Mouse (Mus musculus): ENCODE results near the gene Snrpa1. TPM values are rescaled to one million over a fixed set of nuclear protein-coding genes. Genes with fewer than 3 reads are reported as not detected.

Gene Snrpa1
- polyA plus RNA-seq, 1 experiment from 2014 or later, result 178 TPM

DNA sequence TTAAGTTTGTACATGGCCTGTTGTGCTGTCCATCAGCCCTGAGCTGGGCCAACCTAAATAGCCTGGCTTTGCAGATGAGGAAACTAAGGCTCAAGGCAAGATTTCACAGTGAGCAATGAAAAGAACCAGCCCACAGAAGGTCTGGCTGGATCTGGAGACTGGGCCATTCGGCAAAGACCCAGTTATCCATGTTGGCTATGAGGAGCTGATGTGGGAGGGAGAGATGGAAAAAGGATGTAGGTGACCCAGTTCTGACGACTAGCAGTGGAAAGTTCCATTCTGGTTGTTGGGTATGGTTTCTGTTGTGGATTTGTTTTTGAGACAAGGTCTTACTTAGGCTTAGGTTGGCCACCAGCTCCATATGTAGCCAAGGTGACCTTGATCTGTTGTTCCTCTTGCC lies 29.3 kb downstream of the Snrpa1 start:
- no peaks in the 10 kb centered on the region for H3K4me1 ChIP-seq (replicated peaks; ENCODE audit: control insufficient read depth, insufficient read depth, low read length)
- H3K9ac ChIP-seq (ENCODE audit: low read length), result no peak overlapping the region
- no peak for DNase-seq (ENCODE audit: low spot score)
- WGBS, result 90% methylated on average over 2 of the region's 2 CpGs
- H3K9me3 ChIP-seq (ENCODE audit: control insufficient read depth, low read length), result no peaks in the 10 kb centered on the region
- no peaks in the 10 kb centered on the region for H3K27me3 ChIP-seq (replicated peaks; ENCODE audit: control insufficient read depth, insufficient read depth, low read length)
- no peak overlapping the region for H3K4me2 ChIP-seq (ENCODE audit: low read length)
- H3K36me3 ChIP-seq (ENCODE audit: control insufficient read depth, insufficient read depth, low read length), result peaks cover 89% of the 10 kb centered on the region
- ATAC-seq (replicated peaks; ENCODE audit: low FRiP score, low TSS enrichment, low read depth), result no peak
- H3K4me3 ChIP-seq (ENCODE audit: low read depth, low read length), result no peak overlapping the region
- no peak overlapping the region for H3K27ac ChIP-seq (ENCODE audit: low read depth)

DNA sequence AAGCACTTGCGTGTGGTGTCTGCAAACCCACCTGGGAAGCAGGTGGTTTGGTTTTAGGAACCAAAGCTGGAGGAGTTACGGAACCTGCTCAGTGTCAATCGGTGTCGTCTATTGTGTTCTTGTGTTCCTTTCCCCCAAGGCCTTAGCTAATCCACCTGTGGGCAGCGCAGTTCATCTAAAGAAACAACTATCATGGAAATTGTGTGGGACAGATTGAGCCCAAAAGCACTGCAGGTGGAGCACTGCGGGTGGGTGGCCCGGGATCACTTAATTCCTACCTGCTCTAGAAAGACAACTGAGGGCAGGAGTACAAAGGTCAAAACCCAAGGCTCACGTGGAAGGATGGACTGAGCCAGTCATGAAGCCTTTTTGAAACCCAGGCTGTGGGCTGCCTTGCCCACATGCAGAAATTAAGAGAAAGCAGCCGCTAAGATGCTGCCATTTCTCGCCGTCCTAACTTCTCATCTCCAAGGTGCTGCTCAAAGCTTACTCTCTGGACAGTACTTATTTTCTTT lies 31.9 kb downstream of the Snrpa1 start:
- Histone ChIP-seq H3K9me3 (ENCODE audit: control insufficient read depth, low read length) (no peaks in the 10 kb centered on the region), H3K27me3 (replicated peaks; ENCODE audit: control insufficient read depth, insufficient read depth, low read length) (no peaks in the 10 kb centered on the region), H3K4me3 (ENCODE audit: low read depth, low read length) (no peak overlapping the region), H3K27ac (ENCODE audit: low read depth) (no peak overlapping the region), H3K36me3 (ENCODE audit: control insufficient read depth, insufficient read depth, low read length) (peaks cover 62% of the 10 kb centered on the region), H3K9ac (ENCODE audit: low read length) (no peak overlapping the region), H3K4me2 (ENCODE audit: low read length) (no peak overlapping the region), H3K4me1 (replicated peaks; ENCODE audit: control insufficient read depth, insufficient read depth, low read length) (no peaks in the 10 kb centered on the region)
- ATAC-seq (replicated peaks; ENCODE audit: low FRiP score, low TSS enrichment, low read depth), result no peak
- no peak for DNase-seq (ENCODE audit: low spot score)
- 80% methylated on average over 11 of the region's 11 CpGs for WGBS

DNA sequence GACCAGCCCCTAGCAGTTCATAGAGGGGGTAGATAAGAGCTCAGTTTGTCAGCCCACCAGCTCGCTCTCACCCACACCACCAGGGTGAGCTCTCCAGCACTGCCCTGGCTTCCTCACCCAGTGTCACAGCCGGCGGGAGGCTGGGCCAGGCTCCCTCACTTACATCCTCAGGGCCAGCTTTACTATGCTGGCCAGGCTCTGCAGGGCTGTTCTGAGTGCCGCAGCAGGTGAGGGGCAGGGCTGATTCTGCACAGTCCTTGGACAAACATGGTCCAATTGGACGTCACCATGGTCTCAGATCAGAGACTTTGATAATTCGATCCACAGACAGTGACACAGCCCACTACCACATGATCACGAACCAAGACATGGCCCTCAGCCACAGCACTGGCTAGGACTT lies 32.8 kb downstream of the Snrpa1 start:
- 85% methylated on average over 7 of the region's 7 CpGs for WGBS

DNA sequence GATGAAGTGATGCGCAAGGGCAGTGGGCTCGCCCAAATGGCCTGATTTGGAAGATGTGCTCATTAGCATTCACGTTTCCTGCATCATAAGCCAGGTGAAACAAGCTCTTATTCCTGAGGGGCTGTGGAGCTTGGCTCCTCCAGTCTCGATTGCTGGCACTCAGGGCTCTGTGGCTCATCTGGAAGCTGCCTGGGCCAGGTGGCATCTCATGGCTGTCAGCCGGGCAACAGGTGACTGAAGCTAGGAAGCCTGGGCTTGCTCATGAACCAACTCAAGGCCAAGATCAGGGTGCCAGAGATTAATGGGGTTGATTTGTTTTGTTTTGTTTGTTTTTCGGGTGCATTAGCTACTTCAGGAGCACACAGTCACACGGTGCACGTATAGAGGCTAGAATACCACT lies 33.9 kb downstream of the Snrpa1 start:
- ATAC-seq (replicated peaks; ENCODE audit: low FRiP score, low TSS enrichment, low read depth) (no peak), DNase-seq (ENCODE audit: low spot score) (no peak)
- Histone ChIP-seq H3K4me1 (replicated peaks; ENCODE audit: control insufficient read depth, insufficient read depth, low read length) (no peaks in the 10 kb centered on the region), H3K27me3 (replicated peaks; ENCODE audit: control insufficient read depth, insufficient read depth, low read length) (no peaks in the 10 kb centered on the region), H3K27ac (ENCODE audit: low read depth) (no peak overlapping the region), H3K9ac (ENCODE audit: low read length) (no peak overlapping the region), H3K4me2 (ENCODE audit: low read length) (no peak overlapping the region), H3K9me3 (ENCODE audit: control insufficient read depth, low read length) (no peaks in the 10 kb centered on the region), H3K4me3 (ENCODE audit: low read depth, low read length) (no peak overlapping the region), H3K36me3 (ENCODE audit: control insufficient read depth, insufficient read depth, low read length) (peaks cover 43% of the 10 kb centered on the region)
- 87% methylated on average over 8 of the region's 8 CpGs for WGBS

More for the DNA sequence above, 32.8 kb downstream of the Snrpa1 start:
- Histone ChIP-seq H3K9me3 (ENCODE audit: control insufficient read depth, low read length) (no peaks in the 10 kb centered on the region), H3K4me2 (ENCODE audit: low read length) (no peak overlapping the region), H3K27me3 (replicated peaks; ENCODE audit: control insufficient read depth, insufficient read depth, low read length) (no peaks in the 10 kb centered on the region), H3K4me1 (replicated peaks; ENCODE audit: control insufficient read depth, insufficient read depth, low read length) (no peaks in the 10 kb centered on the region), H3K4me3 (ENCODE audit: low read depth, low read length) (no peak overlapping the region), H3K27ac (ENCODE audit: low read depth) (no peak overlapping the region), H3K9ac (ENCODE audit: low read length) (no peak overlapping the region), H3K36me3 (ENCODE audit: control insufficient read depth, insufficient read depth, low read length) (peaks cover 54% of the 10 kb centered on the region)
- no peak for ATAC-seq (replicated peaks; ENCODE audit: low FRiP score, low TSS enrichment, low read depth)
- no peak for DNase-seq (ENCODE audit: low spot score)

DNA sequence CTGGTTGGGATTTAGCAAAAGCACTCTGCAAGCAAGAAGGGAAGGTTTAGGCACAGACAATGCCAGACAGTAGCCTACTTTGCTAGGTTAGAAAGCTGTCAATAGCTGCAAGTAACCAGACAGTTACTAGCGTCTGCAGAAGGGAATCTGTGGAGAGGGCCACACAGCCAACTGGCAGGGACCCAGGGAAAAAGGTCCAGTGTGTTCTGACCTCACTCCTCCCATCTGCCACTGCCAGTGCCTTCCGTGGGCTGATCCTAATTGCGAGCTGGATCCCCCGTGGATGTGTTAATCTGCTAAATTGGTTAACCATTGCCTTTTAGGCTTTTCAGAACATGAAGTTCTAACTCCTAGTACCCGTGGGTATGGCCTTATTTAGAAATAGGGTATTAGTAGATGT lies 35.3 kb downstream of the Snrpa1 start:
- ATAC-seq (replicated peaks; ENCODE audit: low FRiP score, low TSS enrichment, low read depth) (no peak), DNase-seq (ENCODE audit: low spot score) (no peak)
- no peaks in the 10 kb centered on the region for H3K9me3 ChIP-seq (ENCODE audit: control insufficient read depth, low read length)
- H3K4me3 ChIP-seq (ENCODE audit: low read depth, low read length), result no peak overlapping the region
- H3K36me3 ChIP-seq (ENCODE audit: control insufficient read depth, insufficient read depth, low read length), result peaks cover 28% of the 10 kb centered on the region
- no peaks in the 10 kb centered on the region for H3K27me3 ChIP-seq (replicated peaks; ENCODE audit: control insufficient read depth, insufficient read depth, low read length)
- no peaks in the 10 kb centered on the region for H3K4me1 ChIP-seq (replicated peaks; ENCODE audit: control insufficient read depth, insufficient read depth, low read length)
- H3K4me2 ChIP-seq (ENCODE audit: low read length), result no peak overlapping the region
- H3K27ac ChIP-seq (ENCODE audit: low read depth), result no peak overlapping the region
- 71% methylated on average over 5 of the region's 5 CpGs for WGBS
- no peak overlapping the region for H3K9ac ChIP-seq (ENCODE audit: low read length)

DNA sequence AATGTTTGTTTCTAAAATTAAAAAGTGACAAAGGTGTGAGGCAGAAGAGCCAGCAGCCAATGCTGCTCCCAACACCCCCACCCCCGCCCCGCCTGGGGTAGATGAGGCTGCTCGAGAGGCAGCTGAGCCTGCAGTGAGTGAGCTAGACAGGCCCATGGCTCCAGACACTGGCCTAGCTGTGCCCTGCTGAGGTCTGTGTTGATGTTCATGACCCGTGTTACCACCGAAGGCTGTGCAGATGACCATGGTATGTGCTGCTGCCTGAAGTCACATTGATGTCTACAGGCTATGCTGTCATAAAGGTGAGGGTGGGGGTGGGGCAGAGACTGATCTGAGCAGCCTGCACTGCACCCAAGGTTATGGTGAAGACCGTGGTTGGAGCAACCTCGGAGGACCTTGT lies 40.0 kb downstream of the Snrpa1 start:
- ATAC-seq (replicated peaks; ENCODE audit: low FRiP score, low TSS enrichment, low read depth), result no peak
- no peak overlapping the region for H3K4me3 ChIP-seq (ENCODE audit: low read depth, low read length)
- WGBS, result 79% methylated on average over 7 of the region's 7 CpGs
- no peaks in the 10 kb centered on the region for H3K4me1 ChIP-seq (replicated peaks; ENCODE audit: control insufficient read depth, insufficient read depth, low read length)
- no peak for DNase-seq (ENCODE audit: low spot score)
- no peak overlapping the region for H3K27ac ChIP-seq (ENCODE audit: low read depth)
- H3K9ac ChIP-seq (ENCODE audit: low read length), result no peak overlapping the region
- no peaks in the 10 kb centered on the region for H3K36me3 ChIP-seq (ENCODE audit: control insufficient read depth, insufficient read depth, low read length)
- no peaks in the 10 kb centered on the region; the same call in 1 of the 2 replicates for H3K27me3 ChIP-seq (replicated peaks; ENCODE audit: control insufficient read depth, insufficient read depth, low read length)
- no peak overlapping the region for H3K4me2 ChIP-seq (ENCODE audit: low read length)
- H3K9me3 ChIP-seq (ENCODE audit: control insufficient read depth, low read length), result no peaks in the 10 kb centered on the region

DNA sequence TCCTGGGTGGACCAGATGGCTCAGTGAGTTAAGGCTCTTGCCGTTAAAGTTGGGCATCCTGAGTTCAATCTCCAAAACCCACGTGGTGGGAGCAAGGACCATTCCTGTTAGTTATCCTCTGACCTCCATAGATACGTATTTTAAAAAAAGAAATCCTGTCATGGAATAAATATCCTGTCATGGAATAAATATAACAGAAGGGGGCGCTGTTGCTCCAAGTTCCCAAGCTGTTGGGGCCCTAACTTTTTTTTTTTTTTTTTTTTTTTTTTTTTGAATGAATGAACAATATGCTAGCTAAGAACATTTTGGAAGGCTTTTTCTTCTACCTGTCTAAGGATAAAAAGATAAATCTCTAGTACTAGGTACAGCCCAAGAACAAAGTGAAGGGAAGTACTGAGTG lies 43.1 kb downstream of the Snrpa1 start:
- Histone ChIP-seq H3K27ac (ENCODE audit: low read depth) (no peak overlapping the region), H3K4me1 (replicated peaks; ENCODE audit: control insufficient read depth, insufficient read depth, low read length) (0 out of 2 replicates have a peak, but pooled peaks cover 7% of the 10 kb centered on the region), H3K36me3 (ENCODE audit: control insufficient read depth, insufficient read depth, low read length) (no peaks in the 10 kb centered on the region), H3K27me3 (replicated peaks; ENCODE audit: control insufficient read depth, insufficient read depth, low read length) (no peaks in the 10 kb centered on the region; the same call in 1 of the 2 replicates), H3K4me2 (ENCODE audit: low read length) (no peak overlapping the region), H3K9me3 (ENCODE audit: control insufficient read depth, low read length) (no peaks in the 10 kb centered on the region), H3K9ac (ENCODE audit: low read length) (no peak overlapping the region), H3K4me3 (ENCODE audit: low read depth, low read length) (no peak overlapping the region)
- ATAC-seq (replicated peaks; ENCODE audit: low FRiP score, low TSS enrichment, low read depth) (no peak; the same call in 1 of the 2 replicates), DNase-seq (ENCODE audit: low spot score) (no peak)
- WGBS, result 4% methylated on average over 4 of the region's 4 CpGs

DNA sequence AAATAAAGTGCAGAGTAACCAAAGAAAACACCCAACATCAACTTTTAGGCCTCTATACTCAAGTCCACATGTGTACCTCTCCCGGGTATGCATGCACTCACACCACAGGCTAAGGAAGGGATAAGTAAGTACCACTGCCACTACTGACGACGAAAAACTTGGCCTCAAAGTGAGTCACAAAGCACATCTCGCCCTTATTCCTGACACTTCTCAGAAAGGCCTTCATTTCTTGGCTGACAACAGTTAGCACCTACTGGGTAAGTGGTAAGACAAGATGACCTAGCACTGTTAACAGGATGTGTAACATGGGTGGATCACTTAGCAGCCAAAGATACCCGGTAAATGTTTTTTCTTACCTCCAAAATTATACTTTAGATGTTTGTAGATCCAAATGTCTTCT lies 45.7 kb downstream of the Snrpa1 start:
- Histone ChIP-seq H3K9ac (ENCODE audit: low read length) (no peak overlapping the region), H3K27me3 (replicated peaks; ENCODE audit: control insufficient read depth, insufficient read depth, low read length) (no peaks in the 10 kb centered on the region; the same call in 1 of the 2 replicates), H3K36me3 (ENCODE audit: control insufficient read depth, insufficient read depth, low read length) (no peaks in the 10 kb centered on the region), H3K4me3 (ENCODE audit: low read depth, low read length) (no peak overlapping the region), H3K27ac (ENCODE audit: low read depth) (no peak overlapping the region), H3K4me1 (replicated peaks; ENCODE audit: control insufficient read depth, insufficient read depth, low read length) (0 out of 2 replicates have a peak, but pooled peaks cover 7% of the 10 kb centered on the region), H3K4me2 (ENCODE audit: low read length) (no peak overlapping the region), H3K9me3 (ENCODE audit: control insufficient read depth, low read length) (no peaks in the 10 kb centered on the region)
- WGBS, result 91% methylated on average over 5 of the region's 5 CpGs
- DNase-seq (ENCODE audit: low spot score) (no peak), ATAC-seq (replicated peaks; ENCODE audit: low FRiP score, low TSS enrichment, low read depth) (no peak)

DNA sequence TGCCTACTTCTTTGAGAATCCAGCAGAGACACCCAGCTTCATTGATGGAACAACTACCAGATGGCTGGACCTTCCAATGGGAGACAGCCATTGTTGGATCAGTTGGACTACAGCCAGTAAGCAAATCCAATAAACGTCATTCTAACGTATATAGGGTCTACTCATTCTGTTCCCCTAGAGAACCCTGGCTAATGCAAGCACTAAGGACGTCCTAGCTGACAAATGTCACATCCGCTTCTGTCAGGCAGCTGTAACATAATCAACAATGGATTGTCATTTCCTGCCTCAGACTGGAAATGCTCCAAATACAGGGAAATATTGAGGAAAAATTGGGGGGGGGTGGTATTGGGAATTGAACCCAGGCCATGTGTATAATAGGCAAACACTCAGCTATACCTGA lies 47.0 kb downstream of the Snrpa1 start:
- H3K4me2 ChIP-seq (ENCODE audit: low read length), result no peak overlapping the region
- H3K4me3 ChIP-seq (ENCODE audit: low read depth, low read length), result no peak overlapping the region
- no peaks in the 10 kb centered on the region for H3K36me3 ChIP-seq (ENCODE audit: control insufficient read depth, insufficient read depth, low read length)
- H3K27ac ChIP-seq (ENCODE audit: low read depth), result no peak overlapping the region
- H3K4me1 ChIP-seq (replicated peaks; ENCODE audit: control insufficient read depth, insufficient read depth, low read length), result 0 out of 2 replicates have a peak, but pooled peaks cover 9% of the 10 kb centered on the region
- DNase-seq (ENCODE audit: low spot score), result no peak
- H3K9me3 ChIP-seq (ENCODE audit: control insufficient read depth, low read length), result no peaks in the 10 kb centered on the region
- WGBS, result 54% methylated on average over 4 of the region's 4 CpGs
- H3K9ac ChIP-seq (ENCODE audit: low read length), result no peak overlapping the region
- no peak for ATAC-seq (replicated peaks; ENCODE audit: low FRiP score, low TSS enrichment, low read depth)
- H3K27me3 ChIP-seq (replicated peaks; ENCODE audit: control insufficient read depth, insufficient read depth, low read length), result no peaks in the 10 kb centered on the region; the same call in 1 of the 2 replicates

Measured in intestine, embryonic 14.5 days (tissue).